Mouse (Mus musculus) brain, embryonic 14.5 days (tissue): ENCODE data around the gene Rrad.

Experiments used
- CTCF ChIP-seq: fragments of 200-500 bp; IDR thresholded peaks from 2 replicates; pipeline ENCODE4 v1.5.1; 2012; ENCODE audit warnings: inconsistent platforms, mild to moderate bottlenecking, moderate library complexity, borderline replicate concordance; ENCODE audit not compliant: insufficient read depth, insufficient read length; ENCODE audit errors: extremely low read depth
- POLR2A ChIP-seq: fragments of 200-500 bp; IDR thresholded peaks from 2 replicates; pipeline ENCODE4 v1.6.1; 2012; ENCODE audit warnings: mild to moderate bottlenecking, inconsistent platforms, borderline replicate concordance; ENCODE audit not compliant: poor library complexity, insufficient read depth, insufficient read length, severe bottlenecking; ENCODE audit errors: extremely low read depth

DNA sequence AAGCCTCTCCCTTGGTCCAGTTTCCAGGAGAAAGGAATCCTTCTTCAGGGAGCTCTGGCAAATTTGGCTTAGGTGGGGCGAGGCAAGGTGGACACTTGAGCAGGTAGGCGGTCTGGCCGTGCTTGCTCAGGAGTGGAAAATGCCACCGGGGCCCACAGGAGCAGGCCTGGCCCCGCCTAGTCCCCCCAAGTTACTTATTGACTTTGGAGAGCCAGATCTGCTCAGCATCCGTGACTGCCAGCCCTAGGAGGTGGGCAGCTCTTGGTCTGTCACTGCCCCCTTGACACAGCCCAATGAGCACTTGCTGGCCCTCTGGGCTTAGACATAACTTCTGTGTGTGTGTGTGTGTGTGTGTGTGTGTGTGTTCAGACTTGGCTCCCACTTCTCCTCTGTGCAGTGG is 7.0 kb downstream of the Rrad start, which contains the start of gene Cdh16:
- TF ChIP-seq CTCF (no peak), POLR2A (no peak)
